Mouse (Mus musculus) heart, postnatal 0 days (tissue): ENCODE results near the gene Sipa1l3. TPM values are rescaled to one million over a fixed set of nuclear protein-coding genes. Genes with fewer than 3 reads are reported as not detected.

ENCODE experiments used
- ATAC-seq: fragments of 200-750 bp; cut with Nextera tagmentation; 2 replicates; pipeline ENCODE4 v1.8.0; 2017; ENCODE audit warnings: low read depth, moderate number of reproducible peaks, moderate library complexity; ENCODE audit not compliant: insufficient read depth
- DNase-seq: peaks from one replicate; pipeline ENCODE4 v3.0.0-alpha.2; 2016; ENCODE audit warnings: low spot score
- H3K27ac ChIP-seq: fragments of 300-500 bp; sonication (generic); 2 replicates; pipeline ENCODE4 v1.5.1; 2014; ENCODE audit warnings: low read depth, mild to moderate bottlenecking
- H3K27me3 ChIP-seq: fragments of 300-500 bp; sonication (generic); 2 replicates; pipeline ENCODE4 v1.6.1; 2014; ENCODE audit warnings: low read length, mixed read lengths; ENCODE audit not compliant: control insufficient read depth, insufficient read depth
- H3K36me3 ChIP-seq: fragments of 300-500 bp; sonication (generic); replicated peaks from 2 replicates; pipeline ENCODE4 v1.6.1; 2014; ENCODE audit warnings: low read length, mixed read lengths; ENCODE audit not compliant: control insufficient read depth, insufficient read depth
- H3K4me1 ChIP-seq: fragments of 300-500 bp; sonication (generic); 2 replicates; pipeline ENCODE4 v1.6.1; 2014; ENCODE audit warnings: antibody characterized with exemption; ENCODE audit not compliant: control insufficient read depth, insufficient read depth
- H3K4me2 ChIP-seq: fragments of 300-500 bp; sonication (generic); 2 replicates; pipeline ENCODE4 v1.6.1; 2014; ENCODE audit warnings: low read depth, mild to moderate bottlenecking, low read length, moderate library complexity
- H3K4me3 ChIP-seq: fragments of 300-500 bp; sonication (generic); 2 replicates; pipeline ENCODE4 v1.5.1; 2014; ENCODE audit warnings: low read depth, low read length
- H3K9ac ChIP-seq: fragments of 300-500 bp; sonication (generic); replicated peaks from 2 replicates; pipeline ENCODE4 v1.6.1; 2014; ENCODE audit warnings: low read depth, low read length, mixed read lengths
- H3K9me3 ChIP-seq: fragments of 300-500 bp; sonication (generic); replicated peaks from 2 replicates; pipeline ENCODE4 v1.6.1; 2016; ENCODE audit warnings: low read length; ENCODE audit not compliant: control insufficient read depth
- CTCF ChIP-seq: IDR thresholded peaks from 2 replicates; pipeline ENCODE4 v1.5.1; 2016; ENCODE audit warnings: antibody characterized with exemption, control low read depth, low read depth
- EP300 ChIP-seq: IDR thresholded peaks from 2 replicates; pipeline ENCODE4 v1.6.1; 2016; ENCODE audit warnings: antibody characterized with exemption, low read depth
- WGBS: fragments of 180-500 bp; shearing (Covaris S2); extraction: QIAGEN DNeasy Blood & Tissue Kit; methylation state at CpG from one replicate; pipeline ENCODE4 v1.1.7; 2014; 5-methylcytosine and 5-hydroxymethylcytosine counted together
- polyA plus RNA-seq: library from polyadenylated mRNA; unstranded; fragments of >200 nt; fragmentation: Nextera tagmentation; extraction: Ambion mirVana; gene quantifications from 2 replicates; pipeline ENCODE4 v1.2.1, GENCODE M21; 2015
- total RNA-seq: library from RNA; depleted of rRNA; stranded (reverse); fragments of >200 nt; gene quantifications from 2 replicates; pipeline ENCODE4 v1.2.3, GENCODE M21; 2014; ENCODE audit warnings: low replicate concordance

Gene Sipa1l3
- total and polyA plus RNA-seq, 2 experiments from 2014 or later, result 1.7 to 16.2 TPM

DNA sequence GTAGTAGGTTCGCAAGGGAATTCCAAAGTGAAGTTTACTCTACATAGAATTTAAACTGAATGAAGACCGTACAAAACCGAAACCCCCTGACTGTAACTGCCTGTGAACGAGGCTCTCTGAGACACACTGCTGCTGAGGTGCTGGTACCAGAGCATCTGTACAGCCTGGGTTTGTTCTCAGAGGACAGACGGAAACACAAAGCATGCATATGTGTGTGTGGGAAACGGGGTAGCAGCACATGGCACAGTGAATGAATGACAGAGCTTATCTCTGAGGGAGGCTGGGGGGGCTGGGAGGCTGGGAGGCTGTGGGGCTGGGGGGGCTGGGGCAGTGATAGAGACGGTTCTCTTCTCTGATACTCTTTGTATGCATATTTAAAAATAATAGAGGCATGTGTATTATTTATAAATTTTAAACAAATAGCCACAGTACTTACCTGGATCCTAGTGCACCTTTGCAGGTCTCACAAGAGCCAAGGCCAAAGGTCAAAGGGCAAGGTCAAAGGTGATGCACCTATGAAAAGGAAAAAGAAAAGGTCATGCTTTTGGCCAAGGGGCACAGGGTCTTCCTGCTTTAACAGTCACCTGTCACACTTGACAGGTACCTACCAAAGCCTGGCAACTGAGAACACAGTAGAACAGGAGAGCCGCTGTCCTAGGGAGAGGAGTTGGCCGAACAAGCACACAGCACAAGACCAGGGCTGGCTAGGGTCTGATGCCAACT is 84.0 kb downstream of the Sipa1l3 start:
- H3K36me3 ChIP-seq, result no peaks in the 10 kb centered on the region
- no peak overlapping the region for H3K9ac ChIP-seq
- TF ChIP-seq EP300, result no peak
- WGBS, result 81% methylated on average over 9 of the region's 9 CpGs
- no peak overlapping the region for H3K27ac ChIP-seq
- peaks cover 79% of the 10 kb centered on the region for H3K27me3 ChIP-seq
- no peak for DNase-seq
- H3K4me3 ChIP-seq, result no peak overlapping the region
- no peak overlapping the region for H3K4me2 ChIP-seq
- H3K4me1 ChIP-seq, result peaks cover 15% of the 10 kb centered on the region; the same call in 1 of the 2 replicates
- no peak for ATAC-seq
- H3K9me3 ChIP-seq, result no peaks in the 10 kb centered on the region

DNA sequence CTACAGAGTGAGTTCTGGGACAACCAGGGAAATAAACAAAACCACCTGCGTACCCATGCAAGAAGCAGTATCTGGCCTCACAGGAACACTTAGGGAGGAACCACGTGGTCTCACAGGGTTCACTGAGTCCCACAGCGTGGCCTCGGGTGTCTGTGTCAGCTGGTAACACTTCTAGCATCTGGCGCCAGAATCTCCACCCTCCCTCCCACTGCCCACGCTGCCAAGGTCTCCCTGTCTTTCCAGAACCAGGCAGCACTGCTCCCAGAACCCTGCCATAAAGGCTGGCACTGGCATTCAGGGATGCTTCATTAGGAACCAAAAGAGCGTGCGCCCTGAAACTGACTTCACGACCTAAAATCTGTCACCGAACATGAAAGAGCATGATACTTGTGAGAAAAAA is 84.7 kb downstream of the Sipa1l3 start:
- no peak overlapping the region for H3K9ac ChIP-seq
- ATAC-seq (no peak), DNase-seq (no peak)
- peaks cover 77% of the 10 kb centered on the region for H3K27me3 ChIP-seq
- H3K4me2 ChIP-seq, result no peak overlapping the region
- H3K4me1 ChIP-seq, result peaks cover 10% of the 10 kb centered on the region; the same call in 1 of the 2 replicates
- H3K9me3 ChIP-seq, result no peaks in the 10 kb centered on the region
- no peak overlapping the region for H3K4me3 ChIP-seq
- WGBS, result 85% methylated on average over 10 of the region's 10 CpGs
- H3K27ac ChIP-seq, result no peak overlapping the region
- TF ChIP-seq EP300, result no peak
- TF ChIP-seq CTCF, result no peak
- no peaks in the 10 kb centered on the region for H3K36me3 ChIP-seq

DNA sequence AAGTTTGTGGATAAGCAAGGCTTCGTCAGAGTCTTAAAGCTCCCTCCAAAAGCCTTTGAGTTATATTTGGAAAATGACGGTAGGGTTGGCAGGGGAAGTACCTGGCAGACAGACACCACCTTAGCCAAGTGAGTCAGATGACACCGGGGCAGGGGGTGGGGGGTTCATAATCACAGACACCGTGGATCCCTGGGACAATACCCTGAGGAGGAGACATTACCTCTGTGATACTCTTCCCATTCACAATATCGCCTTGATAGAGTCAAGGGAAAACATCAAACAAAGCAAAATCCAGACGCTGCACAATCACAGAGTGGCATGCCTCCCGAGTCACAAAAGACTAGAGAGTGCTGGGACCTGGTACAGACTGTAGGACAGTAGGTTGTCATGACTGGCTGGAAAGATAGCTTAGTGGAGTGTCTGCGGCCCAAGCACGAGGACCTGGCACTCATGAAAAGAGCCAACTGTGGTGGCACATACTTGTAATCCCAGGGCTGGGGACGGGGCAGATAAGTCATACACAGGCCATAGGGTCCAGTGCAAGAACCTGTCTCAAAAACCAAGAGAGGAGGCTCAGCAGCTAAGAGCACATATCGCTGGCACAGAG is 85.4 kb downstream of the Sipa1l3 start:
- Histone ChIP-seq H3K27ac (no peak overlapping the region), H3K4me2 (no peak overlapping the region), H3K36me3 (no peaks in the 10 kb centered on the region), H3K9ac (no peak overlapping the region), H3K4me1 (peaks cover 7% of the 10 kb centered on the region; the same call in 1 of the 2 replicates), H3K4me3 (no peak overlapping the region), H3K9me3 (no peaks in the 10 kb centered on the region; the same call in 1 of the 2 replicates), H3K27me3 (peaks cover 83% of the 10 kb centered on the region)
- WGBS, result 57% methylated on average over 11 of the region's 11 CpGs
- no peak for TF ChIP-seq EP300
- no peak for TF ChIP-seq CTCF
- no peak for DNase-seq
- ATAC-seq, result 0 out of 2 replicates have a peak, but pooled peaks have one; percentile 13

DNA sequence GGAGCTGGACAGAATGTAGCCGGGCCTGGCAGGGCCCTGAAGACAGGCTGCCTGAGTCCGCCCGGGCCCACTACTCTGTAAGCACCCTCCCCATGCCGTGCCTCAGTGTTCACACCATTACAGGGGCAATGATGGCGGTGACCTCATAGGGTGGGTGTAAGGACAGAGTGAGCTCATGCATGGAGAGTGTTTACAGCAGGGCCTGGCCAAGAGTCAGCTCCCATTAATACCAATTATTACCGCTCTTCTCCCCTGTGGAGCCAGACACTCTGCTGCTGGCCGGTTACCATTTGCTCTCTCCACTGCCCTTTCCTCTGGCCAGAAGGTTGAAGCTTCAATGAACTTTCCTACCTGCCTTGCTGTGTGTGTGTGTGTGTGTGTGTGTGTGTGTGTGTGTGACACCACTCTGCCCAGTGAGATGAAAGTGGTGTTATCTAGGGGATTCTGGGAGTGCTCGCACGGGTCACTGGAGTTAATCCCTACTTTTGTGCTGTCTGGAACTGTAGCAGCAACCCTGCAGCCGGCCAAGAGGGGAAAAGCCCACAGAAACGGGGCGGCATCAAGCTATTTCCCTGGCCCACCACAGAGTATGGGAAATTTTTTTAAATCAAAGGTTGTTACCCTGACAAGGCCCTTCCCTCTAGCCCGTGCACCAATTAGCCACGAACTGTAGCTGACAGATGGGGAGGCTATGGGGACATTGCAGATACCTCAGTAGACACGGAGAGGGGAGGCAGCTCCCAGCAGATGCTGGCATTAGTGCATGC is 86.1 kb downstream of the Sipa1l3 start:
- DNase-seq (no peak), ATAC-seq (no peak)
- Histone ChIP-seq H3K9me3 (no peaks in the 10 kb centered on the region; the same call in 1 of the 2 replicates), H3K4me1 (peaks cover 7% of the 10 kb centered on the region; the same call in 1 of the 2 replicates), H3K4me3 (no peak overlapping the region), H3K27ac (no peak overlapping the region), H3K36me3 (no peaks in the 10 kb centered on the region), H3K9ac (no peak overlapping the region), H3K4me2 (no peak overlapping the region), H3K27me3 (peaks cover 85% of the 10 kb centered on the region)
- TF ChIP-seq EP300, result no peak
- no peak for TF ChIP-seq CTCF
- 48% methylated on average over 15 of the region's 15 CpGs for WGBS

DNA sequence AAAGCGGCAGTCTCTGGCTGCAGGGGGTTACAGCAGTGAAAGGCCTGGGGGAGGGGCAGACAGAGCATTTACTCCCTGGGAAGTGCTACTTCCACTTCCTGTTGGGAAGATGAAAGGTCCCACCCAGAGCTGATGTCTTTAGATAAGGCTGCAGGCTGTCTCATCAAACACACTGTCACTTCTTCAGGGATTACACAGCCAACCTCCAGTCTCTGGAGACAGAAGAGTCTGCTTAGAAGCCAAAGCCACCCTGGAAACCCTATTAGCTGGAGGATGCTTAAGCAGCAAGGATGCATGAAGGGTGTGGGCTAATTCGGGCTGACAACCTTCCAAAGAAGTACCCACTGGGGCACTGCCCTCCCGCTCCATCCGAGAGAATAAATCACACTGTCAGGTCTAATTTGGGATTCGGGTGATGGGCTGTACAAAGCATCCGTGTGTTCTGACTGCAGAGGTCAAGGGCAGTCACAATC is 87.7 kb downstream of the Sipa1l3 start:
- no peaks in the 10 kb centered on the region for H3K36me3 ChIP-seq
- H3K27me3 ChIP-seq, result peaks cover 91% of the 10 kb centered on the region
- no peak overlapping the region for H3K4me2 ChIP-seq
- no peaks in the 10 kb centered on the region for H3K4me1 ChIP-seq
- no peaks in the 10 kb centered on the region; the same call in 1 of the 2 replicates for H3K9me3 ChIP-seq
- H3K27ac ChIP-seq, result no peak overlapping the region
- H3K9ac ChIP-seq, result no peak overlapping the region
- 14% methylated on average over 6 of the region's 6 CpGs for WGBS
- no peak overlapping the region for H3K4me3 ChIP-seq
- TF ChIP-seq CTCF (no peak), EP300 (no peak)
- ATAC-seq (no peak), DNase-seq (no peak)
